In genomic region chr4:116123602-116124519, GRCm38 (mm10) we compare ENCODE assay signal across 8 mouse cellular contexts. TPM values are rescaled to one million over a fixed set of nuclear protein-coding genes. Genes with fewer than 3 reads are reported as not detected.
A peak's percentile ranks its signal among the peaks of the same experiment; 100 is the strongest.
DNase-seq lines count a peak whose midpoint lies in the region; ATAC-seq and TF ChIP-seq lines count a peak whose summit lies in the region.

TSS of gene Rad54l (minus strand) at chr4:116123690.
TSS of gene Pomgnt1 (plus strand) at chr4:116123840.

- H3K79me2 ChIP-seq in MEL (ENCODE audit: control insufficient read depth, insufficient read depth, low read length, poor library complexity), result peaks cover 13% of the 10 kb centered on the region

- peak within 1 kb of the TSS; percentile 59 for H3K4me2 ChIP-seq in forebrain, embryonic 15.5 days (replicated peaks)
- H3K4me2 ChIP-seq in lung, embryonic 15.5 days, result peak within 1 kb of the TSS; percentile 68

- TF ChIP-seq EP300 in MEL (IDR thresholded peaks at IDR 0.05; ENCODE audit: low read depth in 1 of 2, low read length in 2 of 2), result no peak

- TF ChIP-seq RAD21 in MEL (IDR thresholded peaks at IDR 0.05; ENCODE audit: low read depth, low read length), result no peak

- peak within 1 kb of the TSS; percentile 60 to 99 for H3K4me3 ChIP-seq in MEL (ENCODE audit: control insufficient read depth in 1 of 2, insufficient read depth in 1 of 2, low read depth in 2 of 2, low read length in 2 of 2)
- H3K4me3 ChIP-seq in forebrain, embryonic 15.5 days, result peak within 1 kb of the TSS; percentile 71
- H3K4me3 ChIP-seq in lung, embryonic 15.5 days, result peak within 1 kb of the TSS; percentile 59
- H3K4me3 ChIP-seq in olfactory bulb, adult 2 months (ENCODE audit: insufficient read depth, low read depth, low read length), result peak within 1 kb of the TSS; percentile 62

- TF ChIP-seq CTCF in MEL (IDR thresholded peaks at IDR 0.05 in 2 of 3, conservative IDR thresholded peaks at IDR 0.05 in 1 of 3; ENCODE audit: control insufficient read depth in 1 of 3, insufficient read depth in 1 of 3, low read depth in 2 of 3, low read length in 3 of 3, poor library complexity in 1 of 3, severe bottlenecking in 1 of 3), result peak in 1 of 3 experiments; percentile 11; a peak in 1 of 6 replicates
- no peak for TF ChIP-seq CTCF in olfactory bulb, adult 2 months (IDR thresholded peaks at IDR 0.05; ENCODE audit: insufficient read depth, low read depth, low read length)

- H3K27me3 ChIP-seq in MEL (ENCODE audit: control insufficient read depth in 1 of 2, insufficient read depth in 2 of 2, low read length in 2 of 2), result no peaks in the 10 kb centered on the region
- no peaks in the 10 kb centered on the region for H3K27me3 ChIP-seq in forebrain, embryonic 15.5 days
- H3K27me3 ChIP-seq in lung, embryonic 15.5 days, result no peaks in the 10 kb centered on the region

- peak within 1 kb of the TSS; percentile 95 for H3K9ac ChIP-seq in MEL (ENCODE audit: control insufficient read depth, low read depth, low read length, poor library complexity, severe bottlenecking)
- H3K9ac ChIP-seq in forebrain, embryonic 15.5 days (replicated peaks), result peak within 1 kb of the TSS; percentile 60
- H3K9ac ChIP-seq in lung, embryonic 15.5 days, result peak within 1 kb of the TSS; percentile 56

- peaks cover 2 to 14% of the 10 kb centered on the region in 2 experiments; a peak in 3 of 4 replicates for H3K4me1 ChIP-seq in MEL (ENCODE audit: control insufficient read depth in 1 of 2, insufficient read depth in 2 of 2, low read length in 2 of 2)
- H3K4me1 ChIP-seq in forebrain, embryonic 15.5 days, result peaks cover 24% of the 10 kb centered on the region
- peaks cover 20% of the 10 kb centered on the region for H3K4me1 ChIP-seq in lung, embryonic 15.5 days
- no peaks in the 10 kb centered on the region for H3K4me1 ChIP-seq in olfactory bulb, adult 2 months (ENCODE audit: control insufficient read depth, insufficient read depth, low read length)

- 2% methylated on average over 24 of the region's 24 CpGs for whole genome bisulfite sequencing in forebrain, embryonic 15.5 days
- 4% methylated on average over 24 of the region's 24 CpGs for WGBS in lung, embryonic 15.5 days
- 1% methylated on average over 24 of the region's 24 CpGs for WGBS in olfactory bulb, adult 2 months

- peak; percentile 71 to 95; a peak in 3 of 4 replicates for TF ChIP-seq POLR2A in MEL (IDR thresholded peaks at IDR 0.05; ENCODE audit: control insufficient read depth in 1 of 2, insufficient read depth in 1 of 2, low read depth in 1 of 2, low read length in 2 of 2, poor library complexity in 1 of 2)
- TF ChIP-seq POLR2A in olfactory bulb, adult 2 months (IDR thresholded peaks at IDR 0.05; ENCODE audit: insufficient read depth, low read depth, low read length), result 0 out of 2 replicates have a peak, but pooled peaks have one; percentile 44

- peak; percentile 98 for ATAC-seq in forebrain, embryonic 15.5 days (replicated peaks)
- peak; percentile 96 for ATAC-seq in lung, embryonic 15.5 days (ENCODE audit: borderline replicate concordance, extremely low read depth, low FRiP score, low TSS enrichment)

- intact Hi-C loops in heart, postnatal 25 days (cut with DNase I), result no loop called here

- no peaks in the 10 kb centered on the region for H3K9me3 ChIP-seq in MEL (replicated peaks; ENCODE audit: insufficient read depth, low read length)
- no peaks in the 10 kb centered on the region for H3K9me3 ChIP-seq in forebrain, embryonic 15.5 days
- H3K9me3 ChIP-seq in lung, embryonic 15.5 days, result no peaks in the 10 kb centered on the region

- peak; percentile 98 for DNase-seq in MEL (ENCODE audit: low read depth, low spot score)
- DNase-seq in cerebellum, adult 11-12 months, result peak; percentile 79
- DNase-seq in heart, postnatal 25 days (ENCODE audit: low spot score), result peak; percentile 62
- DNase-seq in layer of hippocampus, adult 18-20 months (ENCODE audit: low spot score in 2 of 2), result peak; percentile 72 to 78
- peak; percentile 63 to 71 for DNase-seq in thymus, adult 18-20 months

- peak within 1 kb of the TSS; percentile 96 for H3K27ac ChIP-seq in MEL (ENCODE audit: control insufficient read depth, low read depth, low read length)
- H3K27ac ChIP-seq in forebrain, embryonic 15.5 days (replicated peaks), result peak within 1 kb of the TSS; percentile 76
- H3K27ac ChIP-seq in lung, embryonic 15.5 days, result peak within 1 kb of the TSS; percentile 66
- H3K27ac ChIP-seq in olfactory bulb, adult 2 months (ENCODE audit: insufficient read depth, low read depth, low read length), result peak within 1 kb of the TSS; percentile 53

- H3K36me3 ChIP-seq in MEL (ENCODE audit: control insufficient read depth in 1 of 2, insufficient read depth in 2 of 2, low read length in 2 of 2), result peaks cover 0 to 23% of the 10 kb centered on the region in 2 experiments; a peak in 2 of 4 replicates
- 0 out of 2 replicates have a peak, but pooled peaks cover under 1% of the 10 kb centered on the region for H3K36me3 ChIP-seq in forebrain, embryonic 15.5 days
- H3K36me3 ChIP-seq in lung, embryonic 15.5 days, result 0 out of 2 replicates have a peak, but pooled peaks cover under 1% of the 10 kb centered on the region

TF ChIP-seq in MEL, 35 proteins besides CTCF, POLR2A, EP300 and RAD21 (continues in another document):
- peak; percentile 77; the same call in 1 of the 2 replicates for TF ChIP-seq MXI1 (IDR thresholded peaks at IDR 0.05; ENCODE audit: low read depth, low read length)
- TF ChIP-seq RCOR1 (IDR thresholded peaks at IDR 0.05; ENCODE audit: low read depth, low read length), result no peak
- no peak; the same call in 1 of the 2 replicates for TF ChIP-seq POLR2AphosphoS2 (IDR thresholded peaks at IDR 0.05; ENCODE audit: low read length)
- TF ChIP-seq ZC3H11A (IDR thresholded peaks at IDR 0.05; ENCODE audit: low read depth, low read length), result no peak
- TF ChIP-seq ETS1 (IDR thresholded peaks at IDR 0.05; ENCODE audit: low read depth, low read length), result no peak
- TF ChIP-seq TCF12 (IDR thresholded peaks at IDR 0.05; ENCODE audit: low read depth, low read length), result peak; percentile 44; the same call in 1 of the 2 replicates
- no peak for TF ChIP-seq MAFK (IDR thresholded peaks at IDR 0.05; ENCODE audit: borderline replicate concordance, low read depth, low read length)
- no peak for TF ChIP-seq SMC3 (IDR thresholded peaks at IDR 0.05; ENCODE audit: low read depth, low read length)
- no peak for TF ChIP-seq BHLHE40 (IDR thresholded peaks at IDR 0.05; ENCODE audit: borderline replicate concordance, low read depth, low read length)
- no peak for TF ChIP-seq NRF1 (IDR thresholded peaks at IDR 0.05; ENCODE audit: insufficient read depth, low read depth, low read length, poor library complexity, severe bottlenecking)
- peak; percentile 99 for TF ChIP-seq SIN3A (IDR thresholded peaks at IDR 0.05; ENCODE audit: low read length)
- peak; percentile 94 for TF ChIP-seq ZMIZ1 (IDR thresholded peaks at IDR 0.05; ENCODE audit: low read depth, low read length)
- TF ChIP-seq NELFE (IDR thresholded peaks at IDR 0.05; ENCODE audit: low read depth, low read length), result peak; percentile 84
- no peak for TF ChIP-seq USF1 (IDR thresholded peaks at IDR 0.05; ENCODE audit: low read depth, low read length)
- no peak for TF ChIP-seq TAL1 (IDR thresholded peaks at IDR 0.05; ENCODE audit: low read length)
- peak; percentile 48; the same call in 1 of the 2 replicates for TF ChIP-seq GATA1 (IDR thresholded peaks at IDR 0.05; ENCODE audit: low read depth, low read length)
- peak; percentile 96 for TF ChIP-seq TBP (IDR thresholded peaks at IDR 0.05; ENCODE audit: low read depth, low read length)
- no peak for TF ChIP-seq USF2 (IDR thresholded peaks at IDR 0.05; ENCODE audit: borderline replicate concordance in 1 of 2, insufficient read depth in 1 of 2, low read depth in 1 of 2, low read length in 2 of 2)
- peak; percentile 99 for TF ChIP-seq E2F4 (IDR thresholded peaks at IDR 0.05; ENCODE audit: borderline replicate concordance, low read depth, low read length)
- no peak for TF ChIP-seq MYC (IDR thresholded peaks at IDR 0.05; ENCODE audit: low read depth, low read length)
- TF ChIP-seq MAZ (IDR thresholded peaks at IDR 0.05; ENCODE audit: low read depth, low read length), result no peak
- TF ChIP-seq CHD2 (IDR thresholded peaks at IDR 0.05; ENCODE audit: low read length), result peak; percentile 69
- no peak for TF ChIP-seq MYB (IDR thresholded peaks at IDR 0.05; ENCODE audit: low read depth, low read length)
- TF ChIP-seq KAT2A (conservative IDR thresholded peaks at IDR 0.05; ENCODE audit: low read depth, low read length), result no peak; the same call in 1 of the 2 replicates
- TF ChIP-seq ZKSCAN1 (IDR thresholded peaks at IDR 0.05; ENCODE audit: low read depth, low read length), result no peak
- no peak for TF ChIP-seq UBTF (IDR thresholded peaks at IDR 0.05; ENCODE audit: borderline replicate concordance, insufficient read depth, low read depth, low read length)
- no peak for TF ChIP-seq POLR2AphosphoS5 (IDR thresholded peaks at IDR 0.05; ENCODE audit: borderline replicate concordance, low read depth, low read length)
- TF ChIP-seq HCFC1 (IDR thresholded peaks at IDR 0.05; ENCODE audit: low read depth, low read length), result peak; percentile 94
- TF ChIP-seq JUND (IDR thresholded peaks at IDR 0.05; ENCODE audit: low read depth, low read length), result no peak

RNA-seq across cellular contexts. Expression of gene Rad54l, which starts in this region (rescaled TPM):
- 25.0 and 29.4 TPM in 2 replicates for total RNA-seq in MEL (2012; rRNA removed)
- polyA plus RNA-seq in MEL (2012; ENCODE audit: insufficient read depth in 1 of 2, insufficient read length in 2 of 2, low read depth in 1 of 2, low replicate concordance in 2 of 2, missing spikeins in 1 of 2), result 10 to 100 TPM in 1 of 2 experiments, not detected in 1; 44.0 TPM
- polyA plus RNA-seq in forebrain, embryonic 15.5 days (2015; fragmentation: Nextera tagmentation; extraction: Ambion mirVana), result 21.2 and 23.0 TPM in 2 replicates
- total RNA-seq in heart, postnatal 25 days (2021), result under 1 TPM; 0.29 to 0.53 TPM
- total RNA-seq in layer of hippocampus, adult 18-20 months (2021), result under 1 TPM; 0.33 to 0.35 TPM
- polyA plus RNA-seq in lung, embryonic 15.5 days (2015; fragmentation: Nextera tagmentation; extraction: Ambion mirVana), result 34.5 and 34.7 TPM in 2 replicates
- not detected in 2 replicates for polyA plus RNA-seq in olfactory bulb, adult 2 months (2012; ENCODE audit: insufficient read depth, insufficient read length, low replicate concordance, missing spikeins)

RNA-seq across cellular contexts. Expression of gene Pomgnt1, which starts in this region (rescaled TPM):
- 29.1 and 35.3 TPM in 2 replicates for total RNA-seq in MEL (2012; rRNA removed)
- 10 to 100 TPM in 1 of 2 experiments, not detected in 1; 33.6 TPM for polyA plus RNA-seq in MEL (2012; ENCODE audit: insufficient read depth in 1 of 2, insufficient read length in 2 of 2, low read depth in 1 of 2, low replicate concordance in 2 of 2, missing spikeins in 1 of 2)
- 63.5 and 66.1 TPM in 2 replicates for polyA plus RNA-seq in forebrain, embryonic 15.5 days (2015; fragmentation: Nextera tagmentation; extraction: Ambion mirVana)
- 10 to 100 TPM; 61.8 to 62.7 TPM for total RNA-seq in heart, postnatal 25 days (2021)
- 10 to 100 TPM; 67.5 to 68.1 TPM for total RNA-seq in layer of hippocampus, adult 18-20 months (2021)
- 59.2 and 66.1 TPM in 2 replicates for polyA plus RNA-seq in lung, embryonic 15.5 days (2015; fragmentation: Nextera tagmentation; extraction: Ambion mirVana)
- not detected in 2 replicates for polyA plus RNA-seq in olfactory bulb, adult 2 months (2012; ENCODE audit: insufficient read depth, insufficient read length, low replicate concordance, missing spikeins)

Comparison
In these comparisons a context has a peak if more than half of its experiments do, and no peak if none do; other contexts are left out.
1. Peak in every context shown above with its lines: DNase-seq, ATAC-seq, H3K4me3 ChIP-seq and H3K27ac ChIP-seq.
2. RNA of gene Rad54l (total RNA-seq): 25.0 to 29.4 TPM in MEL; 0.29 to 0.53 TPM in heart, postnatal 25 days and 0.33 to 0.35 TPM in layer of hippocampus, adult 18-20 months; every median in the first group is over 10 times any median in the second.
3. RNA of gene Rad54l (polyA plus RNA-seq): 44.0 TPM in MEL, 34.5 to 34.7 TPM in lung, embryonic 15.5 days and 21.2 to 23.0 TPM in forebrain, embryonic 15.5 days; not detected in olfactory bulb, adult 2 months; every median in the first group is over 10 times any median in the second.